Mouse (Mus musculus): ENCODE results near the gene Papolb.

Gene Papolb

GRCm38 (mm10) chr5:142529915-142530314 is at the start of gene Papolb:
Gene Papolb, minus strand, starts transcription at chr5:142530076.
- DNase-seq (ENCODE audit: low spot score in 2 of 2): no peak

- no peak for DNase-seq (ENCODE audit: low spot score in 2 of 2)
Observed at GRCm38 (mm10) chr5:142578192-142578591, 48.3 kb upstream of the Papolb start.

GRCm38 (mm10) chr5:142576832-142577231 is 47.0 kb upstream of the Papolb start:
- DNase-seq (ENCODE audit: low spot score in 2 of 2): no peak

- DNase-seq (ENCODE audit: low spot score in 2 of 2): no peak
Observed at GRCm38 (mm10) chr5:142574323-142575057, 44.6 kb upstream of the Papolb start.

- DNase-seq (ENCODE audit: low spot score in 2 of 2): no peak
Observed at GRCm38 (mm10) chr5:142564606-142565005, 34.7 kb upstream of the Papolb start.

GRCm38 (mm10) chr5:142560261-142560660 is 30.4 kb upstream of the Papolb start:
- no peak for DNase-seq (ENCODE audit: low spot score in 2 of 2)

- DNase-seq (ENCODE audit: low spot score in 2 of 2): peak; percentile 81 to 83
Observed at GRCm38 (mm10) chr5:142557397-142558067, 27.7 kb upstream of the Papolb start.

GRCm38 (mm10) chr5:142556721-142557120 is 26.8 kb upstream of the Papolb start:
- no peak for DNase-seq (ENCODE audit: low spot score in 2 of 2)

- no peak for DNase-seq (ENCODE audit: low spot score in 2 of 2)
Observed at GRCm38 (mm10) chr5:142555866-142556265, 26.0 kb upstream of the Papolb start.

GRCm38 (mm10) chr5:142550706-142551652 is 21.1 kb upstream of the Papolb start, which contains the start of gene Radil:
Gene Radil, minus strand, starts transcription at chr5:142551098.
- peak; percentile 98 for DNase-seq (ENCODE audit: low spot score in 2 of 2)

GRCm38 (mm10) chr5:142549961-142550705 is 20.3 kb upstream of the Papolb start:
- peak; percentile 41 to 47 for DNase-seq (ENCODE audit: low spot score in 2 of 2)

- no peak for DNase-seq (ENCODE audit: low spot score in 2 of 2)
Observed at GRCm38 (mm10) chr5:142549441-142549840, 19.6 kb upstream of the Papolb start.

- DNase-seq (ENCODE audit: low spot score in 2 of 2): no peak
Observed at GRCm38 (mm10) chr5:142547066-142547465, 17.2 kb upstream of the Papolb start.

- no peak for DNase-seq (ENCODE audit: low spot score in 2 of 2)
Observed at GRCm38 (mm10) chr5:142546344-142546743, 16.5 kb upstream of the Papolb start.

- DNase-seq (ENCODE audit: low spot score in 2 of 2): no peak
Observed at GRCm38 (mm10) chr5:142545014-142545795, 15.3 kb upstream of the Papolb start.

GRCm38 (mm10) chr5:142537286-142537685 is 7.4 kb upstream of the Papolb start:
- no peak for DNase-seq (ENCODE audit: low spot score in 2 of 2)

- no peak for DNase-seq (ENCODE audit: low spot score in 2 of 2)
Observed at GRCm38 (mm10) chr5:142535388-142535787, 5.5 kb upstream of the Papolb start.

- no peak for DNase-seq (ENCODE audit: low spot score in 2 of 2)
Observed at GRCm38 (mm10) chr5:142524711-142525464, 5.0 kb downstream of the Papolb start.

GRCm38 (mm10) chr5:142521195-142521866 is 8.5 kb downstream of the Papolb start:
- no peak for DNase-seq (ENCODE audit: low spot score in 2 of 2)

Measured in right cerebral cortex, postnatal 36 days (tissue).